Mouse (Mus musculus): Measurements from ENCODE around the gene Lama2.

Lama2 gene

GRCm38 (mm10) chr10:27188630-27189365 lies 430.8 kb downstream of the Lama2 start:
- no peak for DNase-seq (ENCODE audit: low read depth, low spot score)

- no peak for DNase-seq (ENCODE audit: low read depth, low spot score)
These were observed 435.4 kb downstream of the Lama2 start for GRCm38 (mm10) chr10:27184185-27184584.

DNA sequence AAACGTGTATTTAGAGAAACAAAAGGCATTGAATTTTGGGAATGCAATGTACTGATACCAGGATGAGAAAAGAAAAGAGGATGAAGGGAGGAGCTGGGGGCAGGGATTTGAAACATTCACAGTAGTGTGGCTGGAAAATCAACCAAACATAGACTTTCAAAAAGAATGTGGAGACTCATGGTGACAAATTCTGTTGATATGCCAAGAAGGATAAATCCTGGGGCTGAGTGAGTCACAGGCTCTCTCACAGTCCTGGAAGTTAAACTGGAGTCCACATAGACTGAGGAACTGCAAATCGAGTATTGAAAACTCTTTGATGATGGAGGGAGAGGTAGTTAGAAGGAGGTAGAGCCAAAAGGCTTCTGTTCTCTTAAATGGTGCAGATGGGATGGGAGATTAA lies 445.3 kb downstream of the Lama2 start:
- peak; percentile 75 for DNase-seq (ENCODE audit: low read depth, low spot score)

DNA sequence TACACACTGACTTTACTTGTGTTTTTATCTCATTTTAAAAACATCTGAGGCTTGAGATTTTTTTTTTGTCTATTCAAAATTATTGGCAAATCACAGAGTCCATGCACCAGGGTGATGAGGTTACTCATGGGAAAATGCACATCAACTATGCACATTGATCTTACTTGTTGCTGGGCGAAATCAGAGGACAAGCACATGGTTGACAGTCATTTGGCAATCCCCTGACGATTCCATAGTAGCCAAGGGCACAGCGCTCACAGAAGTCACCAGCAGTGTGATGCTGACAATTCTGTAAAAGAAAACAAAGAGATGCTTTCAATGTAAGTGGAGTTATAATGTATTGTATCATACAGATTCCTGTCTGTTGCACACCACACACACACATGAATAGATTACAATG lies 454.8 kb downstream of the Lama2 start:
- DNase-seq (ENCODE audit: low read depth, low spot score), result no peak

GRCm38 (mm10) chr10:27162364-27162763 lies 457.2 kb downstream of the Lama2 start:
- DNase-seq (ENCODE audit: low read depth, low spot score), result peak; percentile 60

- no peak for DNase-seq (ENCODE audit: low read depth, low spot score)
These were observed 469.3 kb downstream of the Lama2 start for GRCm38 (mm10) chr10:27150220-27150619.

GRCm38 (mm10) chr10:27140422-27140821 lies 479.1 kb downstream of the Lama2 start:
- no peak for DNase-seq (ENCODE audit: low read depth, low spot score)

DNA sequence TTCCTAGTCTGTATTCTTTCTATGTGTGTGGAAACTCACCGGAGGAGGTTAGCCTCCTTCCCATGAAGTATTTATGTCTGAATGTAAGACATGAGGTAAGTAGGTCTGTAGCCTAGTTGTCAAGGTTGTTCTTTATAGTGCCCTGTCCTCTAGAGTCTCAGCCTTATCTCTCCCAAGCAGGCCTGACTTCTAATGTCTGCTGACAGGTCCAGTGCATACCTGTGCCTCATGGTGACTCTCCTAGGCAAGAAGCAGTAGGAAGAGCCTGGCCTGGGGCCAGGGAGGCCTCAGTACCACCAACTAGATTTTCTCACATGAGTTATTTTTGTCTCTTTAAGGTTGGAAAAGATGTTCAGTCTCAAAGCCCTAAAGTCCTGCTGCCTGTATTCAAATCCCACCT lies 483.8 kb downstream of the Lama2 start:
- DNase-seq (ENCODE audit: low read depth, low spot score), result no peak

DNA sequence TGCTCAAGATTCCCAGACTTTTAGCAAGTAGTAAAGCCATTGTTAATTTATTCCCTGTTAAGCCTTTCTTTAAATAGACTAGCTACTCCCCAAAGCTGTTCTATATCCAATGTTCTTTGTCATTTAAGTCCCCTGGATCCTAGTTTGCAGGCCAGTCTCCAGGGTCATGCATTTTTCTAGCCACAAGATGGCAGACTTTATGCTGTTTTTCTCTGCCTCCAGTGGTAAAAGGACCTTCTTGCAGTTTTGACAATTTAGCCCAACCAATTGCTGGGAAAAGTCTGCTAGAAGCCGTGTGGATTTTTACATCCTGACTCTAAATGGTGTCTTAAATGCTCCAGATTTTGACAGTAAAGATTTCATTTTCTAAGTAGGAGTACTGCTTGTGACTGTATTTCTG lies 486.4 kb downstream of the Lama2 start:
- DNase-seq (ENCODE audit: low read depth, low spot score), result peak; percentile 81

DNA sequence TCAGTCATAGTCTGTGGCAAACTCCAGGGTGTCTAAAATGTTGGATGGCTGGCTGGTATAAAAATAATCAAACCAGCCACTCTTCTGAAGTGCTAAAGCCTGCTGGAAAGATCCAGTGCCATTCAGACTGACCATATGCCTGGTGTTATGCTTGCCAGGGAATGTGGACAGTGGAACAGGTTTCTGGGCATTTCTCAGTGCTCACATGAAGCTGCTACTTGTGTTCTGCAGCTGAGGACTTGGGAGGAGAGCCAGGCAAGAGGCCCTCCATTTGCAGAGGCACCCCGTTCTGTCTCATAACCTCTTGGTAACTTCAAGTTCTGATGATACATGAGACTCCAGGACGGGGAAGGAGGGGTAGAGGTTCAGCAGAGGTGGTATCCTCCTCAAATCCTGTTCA lies 492.1 kb downstream of the Lama2 start:
- no peak for DNase-seq (ENCODE audit: low read depth, low spot score)

GRCm38 (mm10) chr10:27123763-27124162 lies 495.8 kb downstream of the Lama2 start:
- DNase-seq (ENCODE audit: low read depth, low spot score), result peak; percentile 53

GRCm38 (mm10) chr10:27117815-27118214 lies 501.7 kb downstream of the Lama2 start:
- DNase-seq (ENCODE audit: low read depth, low spot score), result peak; percentile 94

DNA sequence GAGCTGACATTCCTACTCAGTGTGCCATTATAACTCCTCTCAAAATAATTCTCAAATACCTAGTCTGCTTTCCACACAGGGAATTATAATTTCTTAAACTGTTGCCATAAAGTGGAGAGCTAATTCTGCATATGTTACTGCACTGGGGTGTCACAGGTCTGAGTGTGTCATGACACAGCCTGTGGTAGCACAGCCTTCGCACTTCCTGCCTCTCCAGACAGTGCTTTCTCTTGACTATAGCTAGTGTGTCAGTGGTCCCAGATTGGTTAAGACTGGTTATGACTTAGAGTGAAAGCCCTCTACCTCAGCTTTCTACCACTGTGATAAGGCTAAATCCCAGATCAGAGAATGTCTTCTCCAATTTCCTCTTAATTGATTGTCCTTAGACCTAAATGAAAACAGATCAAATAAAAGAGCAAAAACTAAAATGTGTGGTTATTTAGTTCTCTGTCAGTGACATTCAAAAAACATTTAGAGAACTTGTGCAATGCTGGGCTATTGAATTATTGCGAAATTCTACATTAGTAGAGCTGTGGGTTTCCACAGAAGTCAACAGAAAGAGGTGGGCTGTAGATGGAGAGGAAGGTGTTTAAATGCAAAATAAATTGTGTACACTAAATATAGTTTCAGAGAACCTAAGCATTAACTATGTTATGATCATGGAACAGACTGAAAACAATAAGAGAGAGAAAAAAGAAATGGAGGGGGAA lies 502.5 kb downstream of the Lama2 start:
- no peak for DNase-seq (ENCODE audit: low read depth, low spot score)

GRCm38 (mm10) chr10:27114131-27114530 lies 505.4 kb downstream of the Lama2 start:
- no peak for DNase-seq (ENCODE audit: low read depth, low spot score)

- DNase-seq (ENCODE audit: low read depth, low spot score), result peak; percentile 30
These were observed 515.7 kb downstream of the Lama2 start for GRCm38 (mm10) chr10:27103811-27104210.

DNA sequence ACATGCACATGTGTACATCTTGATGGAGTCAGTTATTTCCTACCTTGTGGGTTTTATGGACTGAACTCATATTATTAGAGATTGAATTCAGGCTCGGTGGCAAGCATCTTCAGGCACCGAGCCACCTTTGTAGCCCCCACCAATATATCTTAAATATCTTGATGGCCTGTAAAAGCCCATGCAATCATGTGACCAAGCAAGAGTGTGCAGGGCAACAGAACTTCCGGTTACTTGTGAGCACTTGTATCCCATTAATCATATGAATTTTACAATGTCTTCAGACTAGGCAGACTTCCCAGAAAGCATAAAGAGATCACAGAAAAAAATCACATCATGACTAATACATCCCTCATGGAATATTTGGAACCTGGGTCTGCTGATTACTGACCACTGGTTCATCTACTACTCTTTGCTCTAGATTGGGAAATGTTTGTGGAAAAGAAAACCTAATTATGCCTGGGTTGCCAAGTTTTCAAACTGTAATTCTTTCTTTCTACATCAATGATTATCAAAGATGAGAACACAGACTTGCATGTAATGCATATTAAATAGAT lies 517.7 kb downstream of the Lama2 start:
- peak; percentile 91 for DNase-seq (ENCODE audit: low read depth, low spot score)

DNA sequence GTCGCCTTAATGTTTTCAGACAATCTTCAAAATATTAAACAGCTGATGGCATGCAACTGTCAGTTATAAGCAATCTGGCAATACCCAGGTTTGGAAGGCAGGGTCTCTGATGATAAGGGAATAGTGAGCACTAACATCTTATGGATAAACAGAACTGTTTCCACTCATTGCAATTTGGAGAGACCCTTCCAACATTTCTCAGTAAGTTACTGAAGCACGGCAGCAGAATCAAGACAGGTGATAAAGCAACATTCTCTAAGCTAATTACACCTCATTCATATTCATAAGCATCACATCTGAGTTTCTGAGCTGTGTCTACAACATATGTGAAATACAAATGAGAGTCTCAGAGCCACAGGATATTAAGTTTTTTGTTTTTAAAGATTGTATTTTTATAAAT lies 542.4 kb downstream of the Lama2 start:
- DNase-seq (ENCODE audit: low read depth, low spot score), result no peak

DNA sequence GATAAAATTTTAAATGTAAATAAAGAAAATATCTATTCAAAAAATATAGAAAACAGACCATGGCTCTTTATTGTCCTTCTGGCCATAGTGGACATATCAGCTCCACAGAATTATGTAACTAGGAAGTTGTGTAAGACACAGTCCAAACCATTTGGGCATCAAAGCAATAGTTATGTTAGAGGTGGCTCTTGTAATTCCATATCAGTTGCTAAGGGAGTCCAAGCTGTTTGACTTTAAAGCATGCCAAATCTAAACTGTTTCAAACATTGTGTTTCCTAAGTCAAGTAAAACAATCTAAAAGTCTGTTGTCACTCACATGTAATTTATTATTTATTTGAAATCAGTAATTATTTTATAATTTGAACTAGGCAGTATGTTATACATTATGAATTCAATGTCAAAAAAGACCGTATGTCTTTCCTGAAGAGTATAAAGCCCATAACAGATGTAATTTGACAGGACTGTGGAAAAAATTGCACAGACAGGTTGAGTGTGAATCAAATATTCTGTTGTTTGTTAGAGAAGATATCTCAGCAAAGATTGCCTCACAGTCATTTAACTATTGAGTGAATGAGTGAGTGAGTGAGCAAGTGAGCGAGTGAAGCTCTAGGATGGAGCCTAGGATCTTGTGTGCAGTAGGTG lies 550.6 kb downstream of the Lama2 start:
- no peak for DNase-seq (ENCODE audit: low read depth, low spot score)

GRCm38 (mm10) chr10:27063671-27064070 lies 555.9 kb downstream of the Lama2 start:
- DNase-seq (ENCODE audit: low read depth, low spot score), result peak; percentile 96

GRCm38 (mm10) chr10:27054488-27054887 lies 565.1 kb downstream of the Lama2 start:
- no peak for DNase-seq (ENCODE audit: low read depth, low spot score)

DNA sequence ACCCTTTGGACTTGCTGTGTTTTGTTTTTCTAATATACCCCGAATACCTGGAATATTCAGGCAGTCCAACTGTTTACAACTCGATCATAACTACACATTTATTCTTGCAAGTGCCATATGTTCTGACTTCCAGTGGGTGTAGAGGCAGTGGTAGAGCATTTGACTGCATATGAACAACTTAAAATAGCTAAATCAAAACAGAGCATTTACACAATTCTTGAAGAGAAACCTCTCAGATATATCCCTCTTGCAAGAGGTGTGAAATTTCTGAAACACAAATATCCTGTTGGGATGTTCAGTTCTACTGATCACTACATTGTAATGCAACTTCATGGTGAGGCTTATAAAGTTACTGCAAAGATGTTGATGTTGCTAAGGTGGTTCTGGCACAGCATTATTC lies 572.4 kb downstream of the Lama2 start:
- no peak for DNase-seq (ENCODE audit: low read depth, low spot score)

DNA sequence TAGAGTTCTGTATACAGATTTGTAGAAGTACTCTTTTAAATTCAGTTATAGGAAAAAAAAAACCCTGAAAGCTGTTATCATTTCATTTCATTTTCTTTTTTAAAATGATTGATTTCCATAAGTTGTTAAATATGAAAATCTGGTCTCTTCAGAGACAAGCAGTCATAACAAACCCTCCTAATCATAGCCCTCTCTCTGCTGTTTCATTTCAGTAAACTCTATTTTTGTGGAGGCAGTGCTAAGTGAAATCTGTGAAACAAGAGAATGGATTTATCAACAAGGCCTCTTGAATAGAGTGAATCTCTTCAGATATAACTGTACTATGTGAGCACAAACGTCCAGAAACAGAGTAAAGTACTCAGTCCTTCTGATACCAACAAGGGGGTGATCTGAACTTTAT lies 577.7 kb downstream of the Lama2 start:
- no peak for DNase-seq (ENCODE audit: low read depth, low spot score)

Data from 3T3-L1 (cell line).